Mouse (Mus musculus) G1E (cell line): ENCODE results near the gene Itga7.

Experiments
- CTCF ChIP-seq: IDR thresholded peaks from 2 replicates; pipeline ENCODE4 v1.5.1; 2012; ENCODE audit warnings: low read depth, low read length, inconsistent platforms, mixed read lengths
- GATA1 ChIP-seq: IDR thresholded peaks from 2 replicates; pipeline ENCODE4 v1.6.1; 2012; ENCODE audit warnings: borderline replicate concordance, low read length, inconsistent platforms, mixed read lengths
- POLR2AphosphoS5 ChIP-seq: IDR thresholded peaks from 2 replicates; pipeline ENCODE4 v1.6.1; 2012; ENCODE audit warnings: low read depth, low read length, inconsistent platforms; ENCODE audit not compliant: insufficient replicate concordance
- TAL1 ChIP-seq: conservative IDR thresholded peaks from 2 replicates; pipeline ENCODE4 v1.6.1; 2012; ENCODE audit warnings: low read depth, low read length, inconsistent platforms, mixed read lengths

DNA sequence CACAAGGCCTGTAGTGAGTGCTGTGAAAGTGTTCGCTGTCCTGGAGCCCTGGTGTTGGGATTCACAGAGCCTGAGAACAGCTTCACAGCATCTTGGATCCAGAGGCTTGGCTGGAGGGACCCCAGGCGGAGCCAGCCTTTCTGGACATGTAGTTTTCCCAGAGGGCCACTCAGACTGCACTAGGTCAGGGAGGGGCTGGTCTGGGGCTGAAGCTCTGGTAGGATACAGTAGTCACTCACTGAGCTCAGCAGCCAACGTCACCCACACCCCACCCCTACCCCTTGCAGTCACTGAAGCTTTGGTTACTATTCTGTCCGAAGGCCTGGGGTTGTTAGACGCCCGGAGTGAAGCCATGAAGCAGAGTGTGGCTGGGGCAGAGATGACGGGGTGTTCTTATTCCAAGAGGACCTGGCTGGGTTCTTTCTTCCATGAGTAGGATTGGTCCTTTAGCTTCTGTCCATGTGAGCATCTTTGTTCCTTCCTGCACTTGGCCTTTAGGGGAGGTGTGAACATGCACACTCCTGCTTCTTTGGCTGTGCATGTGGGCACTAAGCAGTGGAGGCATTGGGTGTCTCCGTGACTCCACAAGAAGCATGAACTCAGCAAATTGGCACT, 2.3 kb downstream of the Itga7 start:
- TF ChIP-seq CTCF (no peak), TAL1 (no peak), GATA1 (no peak), POLR2AphosphoS5 (no peak)
